In genomic region chr19:5405924-5406323, GRCm38 (mm10) we compare ENCODE assay signal across 8 mouse cellular contexts. TPM values are rescaled to one million over a fixed set of nuclear protein-coding genes. Genes with fewer than 3 reads are reported as not detected.
DNase-seq lines count a peak whose midpoint lies in the region; ATAC-seq and TF ChIP-seq lines count a peak whose summit lies in the region.

No protein-coding gene starts in this region.

- no peak for ATAC-seq in hindbrain, embryonic 13.5 days (ENCODE audit: low FRiP score)
- ATAC-seq in midbrain, embryonic 12.5 days (ENCODE audit: low FRiP score, low read depth): no peak

- H3K4me2 ChIP-seq in hindbrain, embryonic 13.5 days: peak overlapping the region; percentile 59
- H3K4me2 ChIP-seq in midbrain, embryonic 12.5 days (replicated peaks): peak overlapping the region; percentile 56

- no peaks in the 10 kb centered on the region for H3K9me3 ChIP-seq in hindbrain, embryonic 13.5 days
- H3K9me3 ChIP-seq in midbrain, embryonic 12.5 days: no peaks in the 10 kb centered on the region

- H3K27me3 ChIP-seq in kidney, adult 2 months (replicated peaks; ENCODE audit: control insufficient read depth, insufficient read depth, low read length): no peaks in the 10 kb centered on the region
- no peaks in the 10 kb centered on the region for H3K27me3 ChIP-seq in hindbrain, embryonic 13.5 days
- no peaks in the 10 kb centered on the region for H3K27me3 ChIP-seq in midbrain, embryonic 12.5 days

- DNase-seq in kidney, adult 2 months: no peak
- DNase-seq in kidney, adult 8-10 months: no peak
- peak; percentile 62 for DNase-seq in T-cell, adult 2 months (ENCODE audit: low spot score)
- DNase-seq in frontal cortex, postnatal 14 days (ENCODE audit: low spot score in 2 of 2): no peak
- no peak for DNase-seq in urinary bladder, postnatal 36 days (ENCODE audit: low spot score in 2 of 2)
- no peak for DNase-seq in cerebellum, adult 8-10 months

- 17% methylated on average over 7 of the region's 7 CpGs for WGBS in kidney, adult 2 months
- 30% methylated on average over 7 of the region's 7 CpGs for WGBS in hindbrain, embryonic 13.5 days
- WGBS in midbrain, embryonic 12.5 days: 29% methylated on average over 7 of the region's 7 CpGs

- TF ChIP-seq POLR2A in kidney, adult 2 months (IDR thresholded peaks at IDR 0.05; ENCODE audit: low read depth, low read length): no peak

- H3K36me3 ChIP-seq in kidney, adult 2 months (ENCODE audit: control insufficient read depth, insufficient read depth, low read length): no peaks in the 10 kb centered on the region
- no peaks in the 10 kb centered on the region for H3K36me3 ChIP-seq in hindbrain, embryonic 13.5 days
- no peaks in the 10 kb centered on the region for H3K36me3 ChIP-seq in midbrain, embryonic 12.5 days

- peak overlapping the region; percentile 30 for H3K4me3 ChIP-seq in kidney, adult 2 months (ENCODE audit: insufficient read depth, low read depth, low read length)
- peak overlapping the region; percentile 35 for H3K4me3 ChIP-seq in hindbrain, embryonic 13.5 days
- peak overlapping the region; percentile 36 for H3K4me3 ChIP-seq in midbrain, embryonic 12.5 days

- TF ChIP-seq CTCF in kidney, adult 2 months (conservative IDR thresholded peaks at IDR 0.05; ENCODE audit: insufficient read depth, insufficient read length, low read depth, low read length): no peak

- peak overlapping the region; percentile 93 for H3K27ac ChIP-seq in kidney, adult 2 months (ENCODE audit: insufficient read depth, low read depth, low read length)
- H3K27ac ChIP-seq in hindbrain, embryonic 13.5 days: peak overlapping the region; percentile 60; the same call in 1 of the 2 replicates
- peak overlapping the region; percentile 54; the same call in 1 of the 2 replicates for H3K27ac ChIP-seq in midbrain, embryonic 12.5 days (replicated peaks)

- H3K9ac ChIP-seq in hindbrain, embryonic 13.5 days: peak overlapping the region; percentile 63
- H3K9ac ChIP-seq in midbrain, embryonic 12.5 days (replicated peaks): peak overlapping the region; percentile 43; the same call in 1 of the 2 replicates

- H3K4me1 ChIP-seq in kidney, adult 2 months (ENCODE audit: control insufficient read depth, insufficient read depth, low read length): peaks cover 16% of the 10 kb centered on the region
- H3K4me1 ChIP-seq in hindbrain, embryonic 13.5 days (replicated peaks): peaks cover 19% of the 10 kb centered on the region
- H3K4me1 ChIP-seq in midbrain, embryonic 12.5 days: peaks cover 12% of the 10 kb centered on the region

RNA-seq across cellular contexts. Expression of gene Tsga10ip, which starts 3.6 kb away (rescaled TPM):
- polyA plus RNA-seq in kidney, adult 2 months (2012; rRNA removed): 0.06 and 0.27 TPM in 2 replicates
- 0.18 TPM in 1 of 2 replicates, not detected in the other for polyA plus RNA-seq in hindbrain, embryonic 13.5 days (2015; fragmentation: Nextera tagmentation; extraction: Ambion mirVana)
- 0.17 and 0.28 TPM in 2 replicates for polyA plus RNA-seq in midbrain, embryonic 12.5 days (2016; fragmentation: Nextera tagmentation; extraction: Ambion mirVana)

RNA-seq across cellular contexts. Expression of gene Sart1, which starts 17.4 kb away (rescaled TPM):
- polyA plus RNA-seq in kidney, adult 2 months (2012; rRNA removed): 20.2 and 27.4 TPM in 2 replicates
- polyA plus RNA-seq in hindbrain, embryonic 13.5 days (2015; fragmentation: Nextera tagmentation; extraction: Ambion mirVana): 72.1 and 73.0 TPM in 2 replicates
- polyA plus RNA-seq in midbrain, embryonic 12.5 days (2016; fragmentation: Nextera tagmentation; extraction: Ambion mirVana): 115 and 118 TPM in 2 replicates

RNA-seq across cellular contexts. Expression of gene Drap1, which starts 18.9 kb away (rescaled TPM):
- 124 and 150 TPM in 2 replicates for polyA plus RNA-seq in kidney, adult 2 months (2012; rRNA removed)
- 322 and 323 TPM in 2 replicates for polyA plus RNA-seq in hindbrain, embryonic 13.5 days (2015; fragmentation: Nextera tagmentation; extraction: Ambion mirVana)
- 257 and 262 TPM in 2 replicates for polyA plus RNA-seq in midbrain, embryonic 12.5 days (2016; fragmentation: Nextera tagmentation; extraction: Ambion mirVana)

RNA-seq across cellular contexts. Expression of gene AI837181, which starts 19.0 kb away (rescaled TPM):
- 71.4 and 78.4 TPM in 2 replicates for polyA plus RNA-seq in kidney, adult 2 months (2012; rRNA removed)
- 68.5 and 69.7 TPM in 2 replicates for polyA plus RNA-seq in hindbrain, embryonic 13.5 days (2015; fragmentation: Nextera tagmentation; extraction: Ambion mirVana)
- 52.4 and 60.3 TPM in 2 replicates for polyA plus RNA-seq in midbrain, embryonic 12.5 days (2016; fragmentation: Nextera tagmentation; extraction: Ambion mirVana)

RNA-seq across cellular contexts. Expression of gene Banf1, which starts 39.0 kb away (rescaled TPM):
- 106 and 146 TPM in 2 replicates for polyA plus RNA-seq in kidney, adult 2 months (2012; rRNA removed)
- polyA plus RNA-seq in hindbrain, embryonic 13.5 days (2015; fragmentation: Nextera tagmentation; extraction: Ambion mirVana): 330 and 334 TPM in 2 replicates
- 392 and 402 TPM in 2 replicates for polyA plus RNA-seq in midbrain, embryonic 12.5 days (2016; fragmentation: Nextera tagmentation; extraction: Ambion mirVana)
